Mouse (Mus musculus) kidney, adult 2 months (tissue): ENCODE data around the gene Olfr1371.

Experiments used
- CTCF ChIP-seq: fragments of 200-500 bp; conservative IDR thresholded peaks from 2 replicates; pipeline ENCODE4 v1.5.1; 2011; ENCODE audit warnings: low read depth, mild to moderate bottlenecking, control low read depth, low read length, moderate library complexity, mixed read lengths; ENCODE audit not compliant: insufficient read depth, insufficient read length
- POLR2A ChIP-seq: fragments of 200-500 bp; IDR thresholded peaks from one replicate; pipeline ENCODE4 v1.6.1; 2011; ENCODE audit warnings: low read depth, low read length, control low read depth

- no peak for TF ChIP-seq CTCF
- TF ChIP-seq POLR2A: no peak
Measured at GRCm38 (mm10) chr11:52260878-52261277, 47.1 kb upstream of the Olfr1371 start.
